8 mouse cellular contexts compared by ENCODE assay signal in genomic region chr10:69253075-69253685, GRCm38 (mm10). TPM values are rescaled to one million over a fixed set of nuclear protein-coding genes. Genes with fewer than 3 reads are reported as not detected.
DNase-seq lines count a peak whose midpoint lies in the region; ATAC-seq lines count a peak whose summit lies in the region.

No protein-coding gene starts in this region.

- DNase-seq in gastrocnemius, postnatal 14 days, result peak; percentile 33
- no peak for DNase-seq in gastrocnemius, postnatal 36 days
- DNase-seq in embryonic facial prominence, embryonic 11.5 days (ENCODE audit: low spot score), result peak; percentile 57
- no peak for DNase-seq in adrenal gland, adult (ENCODE audit: inconsistent age in 2 of 2, low spot score in 1 of 2)
- no peak for DNase-seq in adrenal gland, postnatal 4 days (ENCODE audit: low spot score in 2 of 2)
- DNase-seq in cerebellum, adult 8-10 months, result no peak

- ATAC-seq in embryonic facial prominence, embryonic 11.5 days (replicated peaks; ENCODE audit: insufficient number of reproducible peaks, low FRiP score, low TSS enrichment, low read depth), result 0 out of 2 replicates have a peak, but pooled peaks have one; percentile 50
- ATAC-seq in intestine, embryonic 15.5 days, result peak; percentile 83
- ATAC-seq in liver, embryonic 15.5 days (ENCODE audit: insufficient read depth), result no peak

- intact Hi-C loops in gastrocnemius, postnatal 14 days (cut with DNase I; ENCODE audit: low total_unique reads), result no loop called here
- intact Hi-C loops in gastrocnemius, postnatal 36 days (cut with DNase I), result no loop called here

- WGBS in embryonic facial prominence, embryonic 11.5 days, result 47% methylated on average over 5 of the region's 5 CpGs
- 24% methylated on average over 5 of the region's 5 CpGs for WGBS in intestine, embryonic 15.5 days
- 54% methylated on average over 5 of the region's 5 CpGs for WGBS in liver, embryonic 15.5 days (ENCODE audit: insufficient replicate concordance)

- H3K27ac ChIP-seq in embryonic facial prominence, embryonic 11.5 days (replicated peaks; ENCODE audit: low read depth, low read length), result no peak overlapping the region
- peak overlapping the region; percentile 91 for H3K27ac ChIP-seq in intestine, embryonic 15.5 days
- H3K27ac ChIP-seq in liver, embryonic 15.5 days (replicated peaks), result peak overlapping the region; percentile 20; the same call in 1 of the 2 replicates

- H3K9me3 ChIP-seq in embryonic facial prominence, embryonic 11.5 days (replicated peaks; ENCODE audit: control insufficient read depth, low read length), result no peaks in the 10 kb centered on the region
- H3K9me3 ChIP-seq in intestine, embryonic 15.5 days, result no peaks in the 10 kb centered on the region
- H3K9me3 ChIP-seq in liver, embryonic 15.5 days (replicated peaks), result no peaks in the 10 kb centered on the region

- H3K4me1 ChIP-seq in embryonic facial prominence, embryonic 11.5 days (ENCODE audit: control insufficient read depth, insufficient read depth, low read length), result no peaks in the 10 kb centered on the region; the same call in 1 of the 2 replicates
- peaks cover 29% of the 10 kb centered on the region for H3K4me1 ChIP-seq in intestine, embryonic 15.5 days (replicated peaks)
- peaks cover 29% of the 10 kb centered on the region for H3K4me1 ChIP-seq in liver, embryonic 15.5 days (replicated peaks)

- no peak overlapping the region for H3K4me3 ChIP-seq in embryonic facial prominence, embryonic 11.5 days (ENCODE audit: low read depth, low read length)
- no peak overlapping the region for H3K4me3 ChIP-seq in intestine, embryonic 15.5 days (replicated peaks)
- H3K4me3 ChIP-seq in liver, embryonic 15.5 days (replicated peaks), result no peak overlapping the region

- no peaks in the 10 kb centered on the region for H3K36me3 ChIP-seq in embryonic facial prominence, embryonic 11.5 days (replicated peaks; ENCODE audit: control insufficient read depth, insufficient read depth, low read depth, low read length)
- H3K36me3 ChIP-seq in intestine, embryonic 15.5 days, result no peaks in the 10 kb centered on the region
- 0 out of 2 replicates have a peak, but pooled peaks cover 6% of the 10 kb centered on the region for H3K36me3 ChIP-seq in liver, embryonic 15.5 days (replicated peaks)

- no peak overlapping the region for H3K9ac ChIP-seq in embryonic facial prominence, embryonic 11.5 days (replicated peaks; ENCODE audit: low read length)
- no peak overlapping the region for H3K9ac ChIP-seq in intestine, embryonic 15.5 days
- H3K9ac ChIP-seq in liver, embryonic 15.5 days, result no peak overlapping the region

- no peak overlapping the region for H3K4me2 ChIP-seq in embryonic facial prominence, embryonic 11.5 days (ENCODE audit: low read depth, low read length)
- no peak overlapping the region for H3K4me2 ChIP-seq in intestine, embryonic 15.5 days (replicated peaks)
- no peak overlapping the region for H3K4me2 ChIP-seq in liver, embryonic 15.5 days

- H3K27me3 ChIP-seq in embryonic facial prominence, embryonic 11.5 days (ENCODE audit: control insufficient read depth, insufficient read depth, low read length), result no peaks in the 10 kb centered on the region
- no peaks in the 10 kb centered on the region for H3K27me3 ChIP-seq in intestine, embryonic 15.5 days (replicated peaks)
- no peaks in the 10 kb centered on the region for H3K27me3 ChIP-seq in liver, embryonic 15.5 days

RNA-seq across cellular contexts. Expression of gene A930033H14Rik, which starts 40.3 kb away (rescaled TPM):
- 1 to 10 TPM; 2.9 to 3.4 TPM for total RNA-seq in gastrocnemius, postnatal 14 days (2021)
- total RNA-seq in gastrocnemius, postnatal 36 days (2021), result 1 to 10 TPM; 3.4 to 4.5 TPM
- polyA plus RNA-seq in embryonic facial prominence, embryonic 11.5 days (2014; fragmentation: Nextera tagmentation; extraction: Ambion mirVana), result 1.1 and 1.9 TPM in 2 replicates
- polyA plus RNA-seq in intestine, embryonic 15.5 days (2015; fragmentation: Nextera tagmentation; extraction: Ambion mirVana), result 1.8 TPM in 2 replicates
- 0.33 and 0.47 TPM in 2 replicates for polyA plus RNA-seq in liver, embryonic 15.5 days (2015; fragmentation: Nextera tagmentation; extraction: Ambion mirVana)
- total RNA-seq in adrenal gland, postnatal 4 days (2021), result 1 to 10 TPM; 6.6 to 7.7 TPM

Comparison
In these comparisons a context has a peak if more than half of its experiments do, and no peak if none do; other contexts are left out.
1. DNase-seq: peak in gastrocnemius, postnatal 14 days (single experiment) and embryonic facial prominence, embryonic 11.5 days (single experiment); none in gastrocnemius, postnatal 36 days (0 of 2), adrenal gland, adult (0 of 2), adrenal gland, postnatal 4 days (0 of 2) and cerebellum, adult 8-10 months (single experiment).